Mouse (Mus musculus): Measurements from ENCODE around the gene Adk. TPM values are rescaled to one million over a fixed set of nuclear protein-coding genes. Genes with fewer than 3 reads are reported as not detected.
"Not testable (repeated sequence)": the region's sequence is repeated elsewhere in the genome, so short reads cannot be mapped to it uniquely, and the experiment has no call there.

Adk gene
- polyA plus RNA-seq, 2 experiments from 2014 or later, result 125 to 151 TPM

GRCm38 (mm10) chr14:21441772-21442533 lies 389.6 kb downstream of the Adk start:
- ATAC-seq, result no peak

GRCm38 (mm10) chr14:21452581-21452980 lies 400.2 kb downstream of the Adk start:
- ATAC-seq, result no peak

- no peak for ATAC-seq
These were observed 401.5 kb downstream of the Adk start for GRCm38 (mm10) chr14:21453896-21454295.

GRCm38 (mm10) chr14:21455654-21456350 lies 403.4 kb downstream of the Adk start:
- no peak for ATAC-seq

GRCm38 (mm10) chr14:21456526-21456925 lies 404.2 kb downstream of the Adk start:
- ATAC-seq, result no peak

- ATAC-seq, result no peak
These were observed 405.5 kb downstream of the Adk start for GRCm38 (mm10) chr14:21457876-21458275.

- no peak for ATAC-seq
These were observed 406.3 kb downstream of the Adk start for GRCm38 (mm10) chr14:21458696-21459095.

GRCm38 (mm10) chr14:21459163-21459562 lies 406.8 kb downstream of the Adk start:
- no peak for ATAC-seq

- no peak for ATAC-seq
These were observed 410.0 kb downstream of the Adk start for GRCm38 (mm10) chr14:21462398-21462797.

- no peak for ATAC-seq
These were observed 410.8 kb downstream of the Adk start for GRCm38 (mm10) chr14:21463117-21463712.

GRCm38 (mm10) chr14:21470386-21470785 lies 418.0 kb downstream of the Adk start:
- ATAC-seq, result no peak

- ATAC-seq, result no peak
These were observed 419.6 kb downstream of the Adk start for GRCm38 (mm10) chr14:21471975-21472374.

- not testable (repeated sequence) for ATAC-seq
These were observed 422.3 kb downstream of the Adk start for GRCm38 (mm10) chr14:21474593-21475132.

- no peak for ATAC-seq
These were observed 424.8 kb downstream of the Adk start for GRCm38 (mm10) chr14:21477181-21477580.

- no peak for ATAC-seq
These were observed 427.2 kb downstream of the Adk start for GRCm38 (mm10) chr14:21479566-21479965.

GRCm38 (mm10) chr14:21480191-21480590 lies 427.8 kb downstream of the Adk start:
- no peak for ATAC-seq

- no peak for ATAC-seq
These were observed 428.9 kb downstream of the Adk start, which contains the start of gene Kat6b for GRCm38 (mm10) chr14:21481231-21481630. Kat6b (plus strand) TSS chr14:21481434.

GRCm38 (mm10) chr14:21484199-21484598 lies 431.8 kb downstream of the Adk start:
- ATAC-seq, result no peak

GRCm38 (mm10) chr14:21484693-21485092 lies 432.3 kb downstream of the Adk start:
- no peak for ATAC-seq

GRCm38 (mm10) chr14:21485961-21486520 lies 433.7 kb downstream of the Adk start:
- no peak for ATAC-seq

- ATAC-seq, result not testable (repeated sequence)
These were observed 434.8 kb downstream of the Adk start for GRCm38 (mm10) chr14:21487135-21487534.

- not testable (repeated sequence) for ATAC-seq
These were observed 436.2 kb downstream of the Adk start for GRCm38 (mm10) chr14:21488426-21489115.

Measured in activated CD4-positive, CD25-positive, alpha-beta regulatory T cell, adult 4 months (primary cell).